Mouse (Mus musculus): ENCODE results near the gene Afmid. TPM values are rescaled to one million over a fixed set of nuclear protein-coding genes. Genes with fewer than 3 reads are reported as not detected.

Afmid gene
- polyA plus RNA-seq, 1 experiment from 2014 or later, result 6.1 TPM

GRCm38 (mm10) chr11:117872861-117873608 lies 47.3 kb downstream of the Afmid start, which contains the start of gene Tha1:
Gene Tha1 (minus strand): TSS chr11:117873481.
- no peaks in the 10 kb centered on the region for H3K27me3 ChIP-seq (ENCODE audit: insufficient read depth, low read length)

GRCm38 (mm10) chr11:117874419-117874818 lies 48.7 kb downstream of the Afmid start:
- ATAC-seq (ENCODE audit: low FRiP score, low TSS enrichment), result no peak
- Histone ChIP-seq H3K9me3 (ENCODE audit: low read length) (no peaks in the 10 kb centered on the region), H3K36me3 (ENCODE audit: insufficient read depth, low read length) (no peaks in the 10 kb centered on the region), H3K27me3 (ENCODE audit: insufficient read depth, low read length) (no peaks in the 10 kb centered on the region), H3K4me3 (ENCODE audit: low read length) (no peak overlapping the region), H3K4me2 (replicated peaks; ENCODE audit: low read depth, low read length) (no peak overlapping the region), H3K9ac (replicated peaks; ENCODE audit: low read length) (no peak overlapping the region), H3K27ac (ENCODE audit: low read length) (no peak overlapping the region), H3K4me1 (ENCODE audit: insufficient read depth, low read length) (peaks cover 34% of the 10 kb centered on the region)
- 66% methylated on average over 4 of the region's 4 CpGs for WGBS

More at GRCm38 (mm10) chr11:117872861-117873608, 47.3 kb downstream of the Afmid start, which contains the start of gene Tha1:
- no peak within 1 kb of the TSS for H3K27ac ChIP-seq (ENCODE audit: low read length)
- peak within 1 kb of the TSS; percentile 96 for H3K4me2 ChIP-seq (replicated peaks; ENCODE audit: low read depth, low read length)
- peak; percentile 80 for ATAC-seq (ENCODE audit: low FRiP score, low TSS enrichment)
- H3K9ac ChIP-seq (replicated peaks; ENCODE audit: low read length), result peak within 1 kb of the TSS; percentile 73
- H3K9me3 ChIP-seq (ENCODE audit: low read length), result no peaks in the 10 kb centered on the region
- WGBS, result 1% methylated on average over 51 of the region's 51 CpGs
- H3K4me1 ChIP-seq (ENCODE audit: insufficient read depth, low read length), result peaks cover 21% of the 10 kb centered on the region
- H3K36me3 ChIP-seq (ENCODE audit: insufficient read depth, low read length), result no peaks in the 10 kb centered on the region
- H3K4me3 ChIP-seq (ENCODE audit: low read length), result peak within 1 kb of the TSS; percentile 62

- no peak overlapping the region for H3K9ac ChIP-seq (replicated peaks; ENCODE audit: low read length)
- H3K27me3 ChIP-seq (ENCODE audit: insufficient read depth, low read length), result no peaks in the 10 kb centered on the region
- H3K4me1 ChIP-seq (ENCODE audit: insufficient read depth, low read length), result peaks cover 39% of the 10 kb centered on the region
- H3K4me2 ChIP-seq (replicated peaks; ENCODE audit: low read depth, low read length), result no peak overlapping the region
- H3K4me3 ChIP-seq (ENCODE audit: low read length), result no peak overlapping the region
- no peak for ATAC-seq (ENCODE audit: low FRiP score, low TSS enrichment)
- no peaks in the 10 kb centered on the region for H3K36me3 ChIP-seq (ENCODE audit: insufficient read depth, low read length)
- no peaks in the 10 kb centered on the region for H3K9me3 ChIP-seq (ENCODE audit: low read length)
- 44% methylated on average over 6 of the region's 6 CpGs for WGBS
- H3K27ac ChIP-seq (ENCODE audit: low read length), result no peak overlapping the region
Observed at GRCm38 (mm10) chr11:117875681-117876080, 50.0 kb downstream of the Afmid start.

GRCm38 (mm10) chr11:117877917-117878745 lies 52.4 kb downstream of the Afmid start:
- Histone ChIP-seq H3K4me1 (ENCODE audit: insufficient read depth, low read length) (peaks cover 54% of the 10 kb centered on the region), H3K36me3 (ENCODE audit: insufficient read depth, low read length) (no peaks in the 10 kb centered on the region), H3K27me3 (ENCODE audit: insufficient read depth, low read length) (no peaks in the 10 kb centered on the region), H3K9me3 (ENCODE audit: low read length) (no peaks in the 10 kb centered on the region), H3K4me3 (ENCODE audit: low read length) (no peak overlapping the region), H3K27ac (ENCODE audit: low read length) (peak overlapping the region; percentile 62), H3K4me2 (replicated peaks; ENCODE audit: low read depth, low read length) (peak overlapping the region; percentile 11), H3K9ac (replicated peaks; ENCODE audit: low read length) (peak overlapping the region; percentile 14)
- WGBS, result 21% methylated on average over 13 of the region's 13 CpGs
- peak; percentile 43; the same call in 1 of the 2 replicates for ATAC-seq (ENCODE audit: low FRiP score, low TSS enrichment)

GRCm38 (mm10) chr11:117878892-117879291 lies 53.2 kb downstream of the Afmid start:
- ATAC-seq (ENCODE audit: low FRiP score, low TSS enrichment), result no peak
- peak overlapping the region; percentile 11 for H3K4me2 ChIP-seq (replicated peaks; ENCODE audit: low read depth, low read length)
- no peaks in the 10 kb centered on the region for H3K27me3 ChIP-seq (ENCODE audit: insufficient read depth, low read length)
- WGBS, result 39% methylated on average over 8 of the region's 8 CpGs
- H3K4me1 ChIP-seq (ENCODE audit: insufficient read depth, low read length), result peaks cover 51% of the 10 kb centered on the region
- no peak overlapping the region for H3K4me3 ChIP-seq (ENCODE audit: low read length)
- H3K36me3 ChIP-seq (ENCODE audit: insufficient read depth, low read length), result no peaks in the 10 kb centered on the region
- peak overlapping the region; percentile 62; the same call in 1 of the 2 replicates for H3K27ac ChIP-seq (ENCODE audit: low read length)
- no peaks in the 10 kb centered on the region for H3K9me3 ChIP-seq (ENCODE audit: low read length)
- H3K9ac ChIP-seq (replicated peaks; ENCODE audit: low read length), result peak overlapping the region; percentile 14

- no peak overlapping the region for H3K4me2 ChIP-seq (replicated peaks; ENCODE audit: low read depth, low read length)
- 73% methylated on average over 6 of the region's 6 CpGs for WGBS
- no peak overlapping the region for H3K4me3 ChIP-seq (ENCODE audit: low read length)
- H3K9me3 ChIP-seq (ENCODE audit: low read length), result no peaks in the 10 kb centered on the region
- H3K36me3 ChIP-seq (ENCODE audit: insufficient read depth, low read length), result no peaks in the 10 kb centered on the region
- H3K9ac ChIP-seq (replicated peaks; ENCODE audit: low read length), result no peak overlapping the region
- H3K27me3 ChIP-seq (ENCODE audit: insufficient read depth, low read length), result no peaks in the 10 kb centered on the region
- peaks cover 51% of the 10 kb centered on the region for H3K4me1 ChIP-seq (ENCODE audit: insufficient read depth, low read length)
- no peak for ATAC-seq (ENCODE audit: low FRiP score, low TSS enrichment)
- no peak overlapping the region for H3K27ac ChIP-seq (ENCODE audit: low read length)
Observed at GRCm38 (mm10) chr11:117879676-117880075, 54.0 kb downstream of the Afmid start.

GRCm38 (mm10) chr11:117880336-117880976 lies 54.7 kb downstream of the Afmid start:
- Histone ChIP-seq H3K4me1 (ENCODE audit: insufficient read depth, low read length) (peaks cover 51% of the 10 kb centered on the region), H3K4me2 (replicated peaks; ENCODE audit: low read depth, low read length) (no peak overlapping the region), H3K27me3 (ENCODE audit: insufficient read depth, low read length) (no peaks in the 10 kb centered on the region), H3K36me3 (ENCODE audit: insufficient read depth, low read length) (no peaks in the 10 kb centered on the region), H3K4me3 (ENCODE audit: low read length) (no peak overlapping the region), H3K27ac (ENCODE audit: low read length) (no peak overlapping the region), H3K9me3 (ENCODE audit: low read length) (no peaks in the 10 kb centered on the region), H3K9ac (replicated peaks; ENCODE audit: low read length) (no peak overlapping the region)
- no peak for ATAC-seq (ENCODE audit: low FRiP score, low TSS enrichment)
- 90% methylated on average over 9 of the region's 9 CpGs for WGBS

GRCm38 (mm10) chr11:117880977-117881358 lies 55.2 kb downstream of the Afmid start:
- H3K9me3 ChIP-seq (ENCODE audit: low read length), result no peaks in the 10 kb centered on the region
- 76% methylated on average over 6 of the region's 6 CpGs for WGBS
- H3K27ac ChIP-seq (ENCODE audit: low read length), result peak overlapping the region; percentile 59; the same call in 1 of the 2 replicates
- peaks cover 49% of the 10 kb centered on the region for H3K4me1 ChIP-seq (ENCODE audit: insufficient read depth, low read length)
- H3K36me3 ChIP-seq (ENCODE audit: insufficient read depth, low read length), result no peaks in the 10 kb centered on the region
- no peak overlapping the region for H3K4me3 ChIP-seq (ENCODE audit: low read length)
- no peak overlapping the region for H3K9ac ChIP-seq (replicated peaks; ENCODE audit: low read length)
- no peak overlapping the region for H3K4me2 ChIP-seq (replicated peaks; ENCODE audit: low read depth, low read length)
- ATAC-seq (ENCODE audit: low FRiP score, low TSS enrichment), result no peak
- no peaks in the 10 kb centered on the region for H3K27me3 ChIP-seq (ENCODE audit: insufficient read depth, low read length)

GRCm38 (mm10) chr11:117881787-117882186 lies 56.1 kb downstream of the Afmid start:
- peak; percentile 33; the same call in 1 of the 2 replicates for ATAC-seq (ENCODE audit: low FRiP score, low TSS enrichment)
- H3K36me3 ChIP-seq (ENCODE audit: insufficient read depth, low read length), result no peaks in the 10 kb centered on the region
- H3K27me3 ChIP-seq (ENCODE audit: insufficient read depth, low read length), result no peaks in the 10 kb centered on the region
- WGBS, result under 1% methylated on average over 8 of the region's 8 CpGs
- H3K4me2 ChIP-seq (replicated peaks; ENCODE audit: low read depth, low read length), result no peak overlapping the region
- H3K9ac ChIP-seq (replicated peaks; ENCODE audit: low read length), result no peak overlapping the region
- H3K4me3 ChIP-seq (ENCODE audit: low read length), result no peak overlapping the region
- peak overlapping the region; percentile 59 for H3K27ac ChIP-seq (ENCODE audit: low read length)
- no peaks in the 10 kb centered on the region for H3K9me3 ChIP-seq (ENCODE audit: low read length)
- H3K4me1 ChIP-seq (ENCODE audit: insufficient read depth, low read length), result peaks cover 49% of the 10 kb centered on the region

All from kidney, embryonic 16.5 days (tissue).